Mouse (Mus musculus) heart, embryonic 10.5 days (tissue): ENCODE measurements around the gene Foxn4. TPM values are rescaled to one million over a fixed set of nuclear protein-coding genes. Genes with fewer than 3 reads are reported as not detected.

Experiments
- DNase-seq: peaks from one replicate; pipeline ENCODE4 v3.0.0-alpha.2; 2017; ENCODE audit warnings: low spot score
- H3K27ac ChIP-seq: fragments of 300-500 bp; sonication (generic); 2 replicates; pipeline ENCODE4 v1.5.1; 2016; ENCODE audit warnings: mild to moderate bottlenecking
- H3K27me3 ChIP-seq: fragments of 300-500 bp; sonication (generic); 2 replicates; pipeline ENCODE4 v1.6.1; 2016; ENCODE audit warnings: mild to moderate bottlenecking; ENCODE audit not compliant: poor library complexity, insufficient read depth, severe bottlenecking
- H3K36me3 ChIP-seq: fragments of 300-500 bp; sonication (generic); 2 replicates; pipeline ENCODE4 v1.6.1; 2016; ENCODE audit warnings: mild to moderate bottlenecking, moderate library complexity
- H3K4me1 ChIP-seq: fragments of 300-500 bp; sonication (generic); 2 replicates; pipeline ENCODE4 v1.6.1; 2016; ENCODE audit warnings: mild to moderate bottlenecking
- H3K4me3 ChIP-seq: fragments of 300-500 bp; sonication (generic); 2 replicates; pipeline ENCODE4 v1.5.1; 2016; ENCODE audit warnings: mild to moderate bottlenecking, moderate library complexity
- H3K9me3 ChIP-seq: fragments of 300-500 bp; sonication (generic); 2 replicates; pipeline ENCODE4 v1.6.1; 2016; ENCODE audit warnings: mild to moderate bottlenecking, moderate library complexity
- WGBS: fragments of 180-500 bp; shearing (Covaris S2); methylation state at CpG from one replicate; pipeline ENCODE4 v1.1.7; 2016; 5-methylcytosine and 5-hydroxymethylcytosine counted together
- polyA plus RNA-seq: library from polyadenylated mRNA; unstranded; fragments of >200 nt; fragmentation: Nextera tagmentation; extraction: Ambion mirVana; gene quantifications from 2 replicates; pipeline ENCODE4 v1.2.1, GENCODE M21; 2016

Foxn4 gene
- not detected in 2 replicates for polyA plus RNA-seq

DNA sequence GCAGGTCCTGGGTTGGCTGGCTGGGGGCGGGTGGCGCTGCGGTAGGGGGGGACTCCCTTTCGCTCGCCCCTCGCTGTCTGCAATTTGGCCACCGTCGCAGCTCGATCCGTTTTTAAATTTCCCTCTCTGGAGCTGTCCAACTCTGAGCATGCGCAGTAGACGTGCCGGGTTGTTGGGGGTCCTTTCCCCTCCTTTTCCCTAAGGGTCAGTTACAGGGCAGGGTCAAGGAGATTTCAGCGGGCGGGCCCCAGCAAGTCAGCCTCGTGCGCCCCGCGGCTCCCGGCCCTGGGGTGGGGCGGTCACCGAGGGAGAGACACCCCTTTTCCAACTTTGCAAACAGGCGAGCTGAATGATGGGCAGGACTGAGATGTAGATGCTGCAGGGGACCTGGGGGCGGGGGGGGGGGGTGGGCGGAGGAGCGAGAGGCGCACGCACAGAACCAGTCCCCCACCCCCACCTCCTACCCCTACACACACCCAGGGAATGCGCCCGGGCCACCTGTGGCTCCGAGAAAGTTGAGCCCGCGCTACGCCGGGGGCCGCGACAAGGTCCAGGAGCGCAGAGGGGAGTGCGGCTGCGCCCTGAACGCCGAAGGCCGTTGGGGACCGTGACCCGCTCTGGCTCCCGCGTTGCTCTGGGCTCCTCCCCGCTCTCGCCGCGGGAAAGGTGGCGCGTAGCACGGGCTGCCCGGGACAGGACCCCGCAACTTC is at the start of gene Foxn4:
Gene Foxn4 (minus strand): TSS at position 115 of the 710 bp plus-strand sequence.
- no peaks in the 10 kb centered on the region for H3K9me3 ChIP-seq
- no peak for DNase-seq
- H3K27me3 ChIP-seq, result peaks cover 100% of the 10 kb centered on the region
- H3K27ac ChIP-seq, result no peak within 1 kb of the TSS
- 1% methylated on average over 55 of the region's 56 CpGs for WGBS
- peak within 1 kb of the TSS; percentile 56 for H3K4me3 ChIP-seq
- H3K4me1 ChIP-seq, result peaks cover 25% of the 10 kb centered on the region
- H3K36me3 ChIP-seq, result no peaks in the 10 kb centered on the region

DNA sequence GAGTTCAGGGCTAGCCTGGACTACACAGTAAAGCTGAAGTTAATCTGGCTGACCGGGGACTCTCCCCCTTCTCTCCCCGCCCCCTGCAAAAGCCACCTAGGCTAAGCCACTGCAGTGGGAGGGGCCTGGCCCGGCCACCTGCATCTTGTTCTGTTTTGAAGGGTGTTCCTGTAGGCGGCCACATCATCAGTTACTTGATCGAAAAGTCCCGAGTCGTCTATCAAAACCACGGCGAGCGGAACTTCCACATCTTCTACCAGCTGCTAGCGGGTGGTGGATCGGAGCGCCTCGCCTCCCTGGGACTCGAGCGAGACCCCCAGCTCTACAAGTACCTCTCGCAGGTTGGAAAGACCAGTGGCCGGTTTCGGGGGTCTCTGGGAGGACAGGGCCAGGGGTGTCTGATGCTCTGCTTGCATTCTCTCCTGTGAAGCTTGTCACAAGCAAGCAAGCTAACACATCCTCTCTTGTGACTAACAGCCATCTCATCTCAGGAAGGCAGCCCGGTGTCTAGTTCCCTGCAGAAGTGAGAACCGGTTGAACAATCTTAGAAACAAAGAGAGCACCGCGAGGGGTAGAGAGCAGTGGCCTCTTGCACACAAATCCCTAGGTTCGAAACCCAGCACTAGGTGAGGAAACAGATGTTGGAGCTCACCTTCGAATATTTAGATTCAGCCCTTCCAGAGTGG is 49.6 kb upstream of the Foxn4 start:
- H3K4me1 ChIP-seq, result peaks cover 13% of the 10 kb centered on the region
- 55% methylated on average over 25 of the region's 25 CpGs for WGBS
- 0 out of 2 replicates have a peak overlapping the region, but pooled peaks have one; percentile 19 for H3K4me3 ChIP-seq
- no peaks in the 10 kb centered on the region for H3K36me3 ChIP-seq
- H3K9me3 ChIP-seq, result no peaks in the 10 kb centered on the region
- no peak for DNase-seq
- H3K27ac ChIP-seq, result no peak overlapping the region
- H3K27me3 ChIP-seq, result peaks cover 20% of the 10 kb centered on the region

DNA sequence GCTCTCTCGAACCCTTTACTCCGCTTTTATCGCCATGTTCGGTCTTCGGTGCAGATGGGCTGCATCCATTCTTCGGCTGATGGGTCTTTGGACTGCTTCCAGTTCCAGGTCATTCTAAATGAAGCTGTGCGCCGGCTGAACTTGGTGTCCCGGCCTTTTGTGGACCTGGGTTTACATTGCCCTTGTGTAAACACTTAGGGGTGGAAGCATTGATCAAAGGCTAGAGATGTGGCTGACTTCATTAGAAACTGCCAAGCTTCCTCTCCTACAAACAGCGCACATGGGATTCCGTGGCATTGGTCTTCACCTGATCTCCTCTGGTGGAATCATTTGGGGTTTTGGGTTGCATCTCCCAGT is 36.1 kb upstream of the Foxn4 start:
- Histone ChIP-seq H3K27me3 (peaks cover 19% of the 10 kb centered on the region; the same call in 1 of the 2 replicates), H3K4me1 (peaks cover 1% of the 10 kb centered on the region; the same call in 1 of the 2 replicates), H3K36me3 (no peaks in the 10 kb centered on the region), H3K9me3 (no peaks in the 10 kb centered on the region), H3K4me3 (no peak overlapping the region), H3K27ac (no peak overlapping the region)
- WGBS, result 77% methylated on average over 11 of the region's 11 CpGs
- DNase-seq, result no peak

DNA sequence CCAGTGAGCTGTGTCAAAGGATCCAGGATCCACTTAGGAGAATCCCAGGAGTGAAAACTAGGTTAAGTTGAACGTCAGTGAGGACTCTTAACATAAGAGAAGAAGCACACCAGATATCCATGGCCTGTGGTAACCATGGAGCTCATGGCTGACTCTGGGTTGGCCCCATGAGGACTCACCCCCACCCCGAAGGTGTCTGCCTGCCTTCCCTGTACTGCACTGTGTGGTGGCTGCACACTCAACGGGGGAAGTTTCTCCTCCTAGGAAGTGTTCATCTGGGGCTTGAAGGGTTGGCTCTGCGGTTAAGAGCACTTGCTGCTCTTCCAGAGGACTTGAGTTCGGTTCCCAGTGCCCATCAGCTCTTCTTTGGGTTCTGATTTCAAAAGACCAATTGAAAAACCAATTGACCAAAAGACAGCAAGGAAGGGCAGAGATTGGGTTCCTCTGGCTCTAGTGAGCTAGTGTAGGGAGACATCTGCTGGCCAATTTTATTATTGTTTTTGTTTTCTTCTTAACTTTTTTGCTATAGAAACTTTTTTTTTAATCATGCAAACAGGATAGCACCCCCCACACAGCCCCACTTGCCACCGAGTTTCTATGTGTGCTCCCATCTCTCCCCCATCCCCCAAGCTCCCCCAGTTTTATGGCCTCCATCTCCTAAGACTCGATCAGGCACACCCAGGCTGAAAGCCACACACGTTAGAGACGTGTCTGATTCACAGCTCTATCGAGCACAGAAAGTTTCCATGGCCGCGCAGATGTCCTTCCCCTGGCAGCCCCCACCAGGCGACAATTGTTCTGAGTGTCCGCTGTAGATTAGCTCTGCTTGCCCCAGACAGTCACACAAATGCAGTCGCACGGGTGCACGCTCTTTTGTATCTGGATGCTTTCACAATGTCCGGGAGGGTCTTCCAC is 35.4 kb upstream of the Foxn4 start:
- WGBS, result 52% methylated on average over 18 of the region's 18 CpGs
- H3K27me3 ChIP-seq, result peaks cover 19% of the 10 kb centered on the region
- H3K4me3 ChIP-seq, result no peak overlapping the region
- H3K9me3 ChIP-seq, result no peaks in the 10 kb centered on the region
- no peak for DNase-seq
- H3K4me1 ChIP-seq, result no peaks in the 10 kb centered on the region
- no peaks in the 10 kb centered on the region for H3K36me3 ChIP-seq
- no peak overlapping the region for H3K27ac ChIP-seq

DNA sequence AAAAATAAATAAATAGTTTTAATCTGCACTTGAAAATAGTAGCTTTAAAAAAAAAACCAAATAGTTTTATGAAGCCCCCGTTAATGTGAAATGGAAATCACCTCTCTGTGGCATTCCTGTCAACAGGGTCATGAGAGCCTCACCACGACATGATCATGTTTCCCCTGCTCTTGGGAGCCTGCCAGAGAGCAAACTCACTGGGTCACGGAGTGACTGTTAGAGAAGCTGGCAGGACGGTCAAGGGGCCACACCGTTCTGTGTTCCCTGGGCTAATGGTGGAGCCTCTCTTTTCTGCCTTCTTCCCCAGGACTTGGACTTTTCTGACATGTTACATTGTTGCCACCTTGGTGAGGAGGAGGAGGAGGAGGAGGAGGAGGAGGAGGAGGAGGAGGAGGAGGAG is 32.9 kb upstream of the Foxn4 start:
- WGBS, result 63% methylated on average over 5 of the region's 5 CpGs
- Histone ChIP-seq H3K27me3 (peaks cover 41% of the 10 kb centered on the region), H3K9me3 (no peaks in the 10 kb centered on the region), H3K27ac (no peak overlapping the region), H3K4me3 (no peak overlapping the region), H3K4me1 (no peaks in the 10 kb centered on the region), H3K36me3 (no peaks in the 10 kb centered on the region)
- DNase-seq, result no peak

DNA sequence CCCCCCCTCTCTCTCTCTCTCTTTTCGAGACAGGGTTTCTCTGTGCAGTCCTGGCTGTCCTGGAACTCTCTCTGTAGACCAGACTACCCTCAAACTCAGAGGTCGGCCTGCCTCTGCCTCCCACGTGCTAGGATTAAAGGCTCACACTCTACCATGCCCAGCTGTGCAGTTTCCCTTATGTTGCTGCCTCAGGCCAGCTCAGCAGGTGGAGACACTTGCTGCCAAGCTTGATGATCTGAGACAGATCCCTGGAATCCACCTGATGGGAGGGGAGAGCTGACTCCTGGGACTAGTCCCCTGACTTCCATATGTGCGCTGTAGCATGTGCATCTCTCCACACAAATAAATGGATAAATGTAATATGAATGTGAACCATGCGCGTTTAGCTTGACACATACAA is 29.6 kb upstream of the Foxn4 start:
- 71% methylated on average over 6 of the region's 6 CpGs for WGBS
- peaks cover 53% of the 10 kb centered on the region for H3K27me3 ChIP-seq
- no peak for DNase-seq
- H3K27ac ChIP-seq, result no peak overlapping the region
- H3K36me3 ChIP-seq, result no peaks in the 10 kb centered on the region
- H3K4me1 ChIP-seq, result no peaks in the 10 kb centered on the region; the same call in 1 of the 2 replicates
- H3K9me3 ChIP-seq, result no peaks in the 10 kb centered on the region
- no peak overlapping the region for H3K4me3 ChIP-seq

DNA sequence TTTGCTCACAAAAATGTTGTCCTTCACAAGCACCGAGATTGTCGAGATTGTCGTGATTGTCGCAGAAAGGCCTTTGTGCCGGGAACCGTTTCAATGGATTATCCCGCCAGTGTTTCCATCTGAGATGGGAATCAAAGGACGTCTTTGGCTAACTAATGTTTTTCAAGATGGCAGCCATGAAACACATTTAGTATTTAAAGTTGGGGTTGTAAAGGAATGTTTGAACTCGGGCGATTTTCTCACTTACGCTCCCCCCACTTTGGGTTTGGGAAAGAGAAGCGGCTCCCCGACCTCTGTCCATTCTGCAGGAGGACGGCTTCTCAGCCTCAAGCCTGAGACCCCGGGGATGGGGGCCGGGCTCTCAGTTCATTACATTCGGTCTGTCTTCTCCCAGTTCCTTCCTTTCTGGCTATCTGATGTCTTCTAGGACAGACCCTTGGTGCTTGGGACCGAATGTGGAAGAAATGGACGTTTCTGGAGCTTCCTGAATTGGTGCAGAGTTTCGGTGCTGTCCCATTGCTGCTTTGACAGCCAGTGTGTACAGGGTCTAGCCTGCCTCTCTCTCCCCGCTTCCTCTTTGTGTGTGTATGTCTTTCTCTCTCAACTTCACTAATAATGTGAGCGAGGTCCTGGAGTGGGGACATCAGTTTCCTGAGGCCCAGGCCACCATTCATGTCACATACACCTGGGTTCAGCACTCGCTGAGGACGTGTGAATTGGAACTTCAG is 26.4 kb upstream of the Foxn4 start:
- no peak overlapping the region for H3K27ac ChIP-seq

DNA sequence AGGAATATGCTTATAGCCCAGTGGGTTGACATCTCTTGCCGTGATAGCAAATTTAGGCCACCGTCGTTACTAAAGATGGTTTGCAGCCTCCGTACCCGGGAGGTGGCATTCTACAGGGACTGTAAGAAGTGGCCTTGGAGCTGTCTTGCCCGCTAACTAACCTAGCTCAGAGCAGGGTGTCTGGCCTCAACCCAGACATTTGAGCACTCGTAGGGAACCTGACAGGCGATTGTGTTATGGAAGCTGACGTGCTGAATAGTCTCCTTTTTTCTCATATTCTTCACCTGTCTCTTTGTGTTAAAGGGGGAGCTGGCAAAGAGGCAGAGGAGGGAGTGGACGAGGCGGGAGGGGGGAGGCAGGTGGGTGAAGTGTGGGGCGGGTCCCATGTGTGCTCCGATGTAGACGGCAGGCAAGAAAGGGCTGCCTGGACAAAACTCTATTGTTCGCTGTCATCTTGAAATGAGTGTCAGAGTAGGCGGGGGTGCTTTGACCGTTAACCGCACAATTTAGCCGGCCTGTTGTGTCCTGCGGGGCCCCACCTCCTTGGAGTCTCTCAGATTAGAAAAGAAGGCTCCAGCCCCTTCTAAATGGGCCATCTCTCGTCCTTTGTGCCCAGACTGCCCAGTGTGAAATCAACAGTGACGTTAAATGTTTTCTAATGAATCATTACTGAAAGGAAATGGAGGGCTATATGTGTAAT is 25.7 kb upstream of the Foxn4 start:
- peaks cover 52% of the 10 kb centered on the region for H3K27me3 ChIP-seq
- 70% methylated on average over 22 of the region's 22 CpGs for WGBS
- H3K9me3 ChIP-seq, result no peaks in the 10 kb centered on the region
- H3K4me1 ChIP-seq, result no peaks in the 10 kb centered on the region; the same call in none of the 2 replicates
- no peak for DNase-seq
- no peak overlapping the region for H3K27ac ChIP-seq
- no peak overlapping the region for H3K4me3 ChIP-seq
- H3K36me3 ChIP-seq, result no peaks in the 10 kb centered on the region

More for the DNA sequence above, 26.4 kb upstream of the Foxn4 start:
- Histone ChIP-seq H3K4me3 (no peak overlapping the region), H3K36me3 (no peaks in the 10 kb centered on the region), H3K27me3 (peaks cover 47% of the 10 kb centered on the region), H3K4me1 (no peaks in the 10 kb centered on the region; the same call in none of the 2 replicates), H3K9me3 (no peaks in the 10 kb centered on the region)
- 79% methylated on average over 24 of the region's 24 CpGs for WGBS
- DNase-seq, result no peak

DNA sequence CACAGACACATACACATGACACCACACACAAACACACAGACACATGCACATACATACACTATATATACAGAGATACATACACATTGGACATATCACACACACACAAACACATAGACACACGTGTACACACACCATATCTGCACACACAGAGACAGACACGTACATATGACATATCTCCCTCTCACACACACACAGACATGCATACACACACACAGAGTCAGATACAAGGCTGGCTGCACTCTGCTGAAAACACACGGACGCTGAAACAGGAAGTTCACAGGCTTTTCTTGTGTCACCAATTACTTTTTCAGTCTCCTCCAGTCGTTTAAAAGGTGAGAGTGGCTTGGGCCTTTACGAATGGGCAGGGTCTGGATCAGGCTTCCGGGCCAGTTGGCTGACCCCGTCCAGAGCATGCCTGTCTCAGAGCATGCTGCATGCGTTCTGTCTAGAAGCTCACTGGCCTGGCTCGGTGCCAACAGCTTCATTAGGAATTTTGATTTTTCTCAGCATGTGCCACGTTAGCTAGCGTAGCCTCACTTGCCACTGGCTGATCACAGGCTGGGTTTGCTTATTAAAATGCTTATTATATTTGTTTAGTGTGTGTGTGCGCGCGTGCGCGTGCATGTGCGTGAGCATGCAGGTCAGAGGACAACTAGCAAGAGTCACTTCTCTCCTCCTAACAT is 24.7 kb upstream of the Foxn4 start:
- Histone ChIP-seq H3K36me3 (no peaks in the 10 kb centered on the region), H3K27me3 (peaks cover 49% of the 10 kb centered on the region), H3K9me3 (no peaks in the 10 kb centered on the region), H3K4me3 (no peak overlapping the region), H3K27ac (no peak overlapping the region), H3K4me1 (no peaks in the 10 kb centered on the region; the same call in none of the 2 replicates)
- WGBS, result 77% methylated on average over 18 of the region's 18 CpGs
- DNase-seq, result no peak

DNA sequence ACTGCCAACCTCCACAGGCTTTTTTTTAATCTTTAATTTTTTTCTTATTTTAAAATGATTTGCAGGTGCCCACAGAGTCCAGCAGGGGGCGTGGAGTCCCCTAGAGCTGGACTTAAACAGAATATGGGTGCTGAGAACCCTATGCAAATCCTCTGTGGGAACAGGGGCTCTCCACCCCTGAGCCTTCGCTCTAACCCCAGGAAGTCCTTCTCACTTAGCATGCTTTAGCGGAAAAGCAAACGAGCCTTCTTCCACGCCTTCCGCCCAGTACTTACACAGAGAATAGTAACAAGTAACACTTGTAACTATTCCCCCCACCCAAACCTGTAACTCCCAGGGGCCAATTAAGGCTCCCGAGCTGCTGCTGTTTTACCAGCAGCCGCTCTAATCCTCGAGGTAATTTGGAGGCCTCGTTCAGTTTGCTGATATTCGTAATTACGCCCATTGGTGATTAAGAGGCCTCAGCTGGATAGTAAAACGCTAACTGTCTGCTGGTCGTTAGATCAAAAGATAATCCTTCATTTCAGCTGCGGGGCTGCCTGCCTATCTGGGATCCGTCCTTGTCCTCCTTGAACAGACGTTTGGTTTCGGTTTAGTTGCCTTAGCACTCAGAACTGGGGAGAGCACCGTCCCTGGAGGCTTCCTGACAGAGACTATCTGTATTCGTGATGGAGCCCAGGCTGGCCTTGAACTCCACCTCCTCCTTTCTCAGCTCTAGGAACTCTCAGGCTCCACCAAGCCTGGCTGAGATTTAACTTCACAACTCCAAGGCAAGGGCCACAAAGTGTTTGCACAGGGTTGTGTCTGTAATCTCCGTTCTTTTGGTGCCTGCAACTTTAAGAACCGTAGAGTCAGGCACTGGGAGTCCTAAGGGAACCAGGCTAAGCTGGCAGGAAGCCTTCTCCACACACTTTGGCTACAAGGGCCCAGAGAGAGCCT is 23.4 kb upstream of the Foxn4 start:
- WGBS, result 16% methylated on average over 22 of the region's 22 CpGs
- DNase-seq, result no peak
- H3K9me3 ChIP-seq, result no peaks in the 10 kb centered on the region
- H3K27ac ChIP-seq, result no peak overlapping the region
- no peaks in the 10 kb centered on the region for H3K36me3 ChIP-seq
- peak overlapping the region; percentile 27 for H3K4me3 ChIP-seq
- H3K27me3 ChIP-seq, result peaks cover 45% of the 10 kb centered on the region
- H3K4me1 ChIP-seq, result no peaks in the 10 kb centered on the region; the same call in none of the 2 replicates

DNA sequence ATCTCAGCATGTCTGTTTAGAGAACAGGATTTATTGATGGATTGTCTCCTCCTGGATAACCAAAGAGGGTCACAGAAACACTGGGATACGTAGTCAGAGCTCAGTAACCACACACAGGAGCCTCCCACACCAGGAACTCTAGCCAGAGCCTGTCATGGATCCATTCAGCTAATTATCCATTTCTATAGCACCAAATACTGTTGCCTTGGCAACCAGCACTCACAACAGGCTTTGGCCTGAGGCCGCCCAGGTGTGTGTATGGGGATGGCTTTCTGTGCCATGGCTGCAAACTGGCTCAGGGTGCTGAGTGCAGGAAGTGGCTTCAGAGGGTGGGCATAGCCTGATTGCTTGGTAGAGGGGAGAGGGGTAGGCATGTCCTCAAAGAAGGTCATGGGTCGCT is 16.4 kb upstream of the Foxn4 start:
- H3K4me3 ChIP-seq, result no peak overlapping the region
- 79% methylated on average over 3 of the region's 3 CpGs for WGBS
- H3K27me3 ChIP-seq, result peaks cover 61% of the 10 kb centered on the region
- no peaks in the 10 kb centered on the region for H3K9me3 ChIP-seq
- no peak for DNase-seq
- no peaks in the 10 kb centered on the region for H3K36me3 ChIP-seq
- H3K4me1 ChIP-seq, result no peaks in the 10 kb centered on the region
- H3K27ac ChIP-seq, result no peak overlapping the region
